Comparison of ENCODE assay signal across 30 mouse cellular contexts in the genomic region with DNA sequence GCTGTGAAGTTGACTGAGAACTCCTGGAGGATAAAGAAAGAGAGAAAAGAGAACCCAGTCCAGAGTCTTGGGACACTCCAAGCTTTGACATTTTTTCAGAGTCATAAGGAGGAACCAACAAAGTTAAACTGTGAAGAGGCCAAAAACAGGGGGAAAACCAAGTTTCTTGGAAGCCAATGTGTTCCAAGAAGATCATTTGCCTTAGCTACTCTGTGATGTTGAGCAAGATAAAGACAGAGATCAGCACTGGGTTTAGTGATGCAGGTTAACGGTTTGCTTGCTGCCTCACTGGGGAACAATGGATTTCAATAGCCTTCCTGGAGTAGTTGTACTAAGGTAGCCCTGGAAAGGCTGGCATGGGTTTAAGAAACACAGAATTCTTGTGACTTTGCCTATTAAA. TPM values are rescaled to one million over a fixed set of nuclear protein-coding genes. Genes with fewer than 3 reads are reported as not detected.
DNase-seq lines count a peak whose midpoint lies in the region; ATAC-seq and TF ChIP-seq lines count a peak whose summit lies in the region.
"Had no signal": no experiment of that assay in that cellular context is flagged by ENCODE, and none has a peak within 500 bp of the region (broad histone marks: within the 10 kb centered on the region; RNA-seq: fewer than 3 reads in every experiment).

No protein-coding gene starts in this region.

- no peaks in the 10 kb centered on the region for H3K27me3 ChIP-seq in heart, embryonic 13.5 days (replicated peaks)
- no peaks in the 10 kb centered on the region for H3K27me3 ChIP-seq in liver, embryonic 12.5 days (replicated peaks)
- H3K27me3 ChIP-seq in liver, postnatal 0 days (ENCODE audit: insufficient read depth, low read length) = no peaks in the 10 kb centered on the region
- H3K27me3 ChIP-seq: forebrain, embryonic 13.5 days; heart, embryonic 12.5 days; hindbrain, embryonic 13.5 days; midbrain, embryonic 15.5 days; neural tube, embryonic 15.5 days had no signal

- no peak for TF ChIP-seq CTCF in liver, postnatal 0 days (IDR thresholded peaks at IDR 0.05; ENCODE audit: low read depth)

- peak; percentile 7; the same call in 1 of the 2 replicates for TF ChIP-seq EP300 in liver, postnatal 0 days (IDR thresholded peaks at IDR 0.05; ENCODE audit: low read depth)

- H3K27ac ChIP-seq in heart, embryonic 13.5 days (replicated peaks) = peak overlapping the region; percentile 71
- peak overlapping the region; percentile 63 for H3K27ac ChIP-seq in liver, embryonic 12.5 days
- H3K27ac ChIP-seq in liver, postnatal 0 days (ENCODE audit: low read depth) = no peak overlapping the region
- H3K27ac ChIP-seq: forebrain, embryonic 13.5 days; hindbrain, embryonic 13.5 days; macrophage; midbrain, embryonic 10.5 days; midbrain, embryonic 15.5 days; neural tube, embryonic 15.5 days; stomach, postnatal 0 days had no signal

- H3K36me3 ChIP-seq in heart, embryonic 13.5 days = no peaks in the 10 kb centered on the region
- no peaks in the 10 kb centered on the region for H3K36me3 ChIP-seq in liver, embryonic 12.5 days
- no peaks in the 10 kb centered on the region for H3K36me3 ChIP-seq in liver, postnatal 0 days (replicated peaks; ENCODE audit: insufficient read depth, low read length)
- H3K36me3 ChIP-seq: heart, embryonic 12.5 days; hindbrain, embryonic 13.5 days; midbrain, embryonic 10.5 days; midbrain, embryonic 15.5 days; neural tube, embryonic 15.5 days had no signal

- no peak overlapping the region for H3K4me2 ChIP-seq in heart, embryonic 13.5 days
- H3K4me2 ChIP-seq in liver, embryonic 12.5 days = peak overlapping the region; percentile 34
- no peak overlapping the region for H3K4me2 ChIP-seq in liver, postnatal 0 days (ENCODE audit: low read depth, low read length)
- H3K4me2 ChIP-seq: forebrain, embryonic 13.5 days; heart, embryonic 12.5 days; hindbrain, embryonic 13.5 days; midbrain, embryonic 15.5 days; neural tube, embryonic 15.5 days had no signal

- DNase-seq in heart, adult 18-20 months = no peak
- no peak for DNase-seq in liver, postnatal 0 days
- no peak for DNase-seq in urinary bladder, adult 2 months (ENCODE audit: low spot score)
- no peak for DNase-seq in spleen, postnatal 14 days (ENCODE audit: low spot score in 2 of 2)
- no peak for DNase-seq in layer of hippocampus, adult 9-10 months (ENCODE audit: low spot score)
- DNase-seq: cerebellum, adult 11 months; cerebellum, adult 9-10 months; cerebellum, postnatal 36 days; gastrocnemius, postnatal 14 days; heart, postnatal 4 days; kidney, adult 9 months; kidney, postnatal 10 days; layer of hippocampus, adult 9-11 months; retina, postnatal 1 day; spleen, adult 18-20 months; thymus, adult 18-20 months; thymus, postnatal 25 days had no signal

- WGBS in heart, embryonic 13.5 days = 68% methylated on average over 1 of the region's 1 CpGs
- WGBS in liver, embryonic 12.5 days (ENCODE audit: insufficient replicate concordance) = 10% methylated on average over 1 of the region's 1 CpGs
- WGBS in liver, postnatal 0 days (ENCODE audit: insufficient replicate concordance) = 41% methylated on average over 1 of the region's 1 CpGs

- no peaks in the 10 kb centered on the region; the same call in 1 of the 2 replicates for H3K9me3 ChIP-seq in heart, embryonic 13.5 days
- no peaks in the 10 kb centered on the region for H3K9me3 ChIP-seq in liver, embryonic 12.5 days (replicated peaks)
- H3K9me3 ChIP-seq in liver, postnatal 0 days (ENCODE audit: low read length) = peaks cover 3% of the 10 kb centered on the region; the same call in 1 of the 2 replicates
- H3K9me3 ChIP-seq: forebrain, embryonic 13.5 days; heart, embryonic 12.5 days; hindbrain, embryonic 13.5 days; midbrain, embryonic 10.5 days; midbrain, embryonic 15.5 days; neural tube, embryonic 15.5 days had no signal

- ATAC-seq in heart, embryonic 13.5 days (ENCODE audit: extremely low read depth, insufficient number of reproducible peaks, low FRiP score, low TSS enrichment) = no peak
- ATAC-seq in CD4-positive, CD25-positive, alpha-beta regulatory T cell, adult 4 months = peak; percentile 12
- ATAC-seq in liver, embryonic 12.5 days = peak; percentile 76
- no peak for ATAC-seq in liver, postnatal 0 days
- ATAC-seq: forebrain, embryonic 13.5 days; intestine, postnatal 0 days; lung, postnatal 0 days; midbrain, embryonic 15.5 days had no signal

- no peak overlapping the region for H3K9ac ChIP-seq in heart, embryonic 13.5 days
- H3K9ac ChIP-seq in liver, embryonic 12.5 days = 0 out of 2 replicates have a peak overlapping the region, but pooled peaks have one; percentile 29
- H3K9ac ChIP-seq in liver, postnatal 0 days (replicated peaks) = no peak overlapping the region
- H3K9ac ChIP-seq: forebrain, embryonic 13.5 days; heart, embryonic 12.5 days; hindbrain, embryonic 13.5 days; midbrain, embryonic 15.5 days; neural tube, embryonic 15.5 days had no signal

- no peak overlapping the region for H3K4me3 ChIP-seq in heart, embryonic 13.5 days
- no peak overlapping the region for H3K4me3 ChIP-seq in liver, embryonic 12.5 days
- no peak overlapping the region for H3K4me3 ChIP-seq in liver, postnatal 0 days (ENCODE audit: low read depth, low read length)
- H3K4me3 ChIP-seq: forebrain, embryonic 13.5 days; heart, embryonic 12.5 days; hindbrain, embryonic 13.5 days; midbrain, embryonic 10.5 days; midbrain, embryonic 15.5 days; neural tube, embryonic 15.5 days had no signal

- peaks cover 28% of the 10 kb centered on the region for H3K4me1 ChIP-seq in heart, embryonic 13.5 days
- H3K4me1 ChIP-seq in liver, embryonic 12.5 days = peaks cover 35% of the 10 kb centered on the region
- H3K4me1 ChIP-seq in liver, postnatal 0 days (ENCODE audit: insufficient read depth) = peaks cover 7% of the 10 kb centered on the region
- H3K4me1 ChIP-seq: forebrain, embryonic 13.5 days; hindbrain, embryonic 13.5 days; midbrain, embryonic 10.5 days; midbrain, embryonic 15.5 days; neural tube, embryonic 15.5 days had no signal

RNA-seq across cellular contexts. Expression of a gene that starts 18.9 kb away (rescaled TPM):
- 63.6 and 73.2 TPM in 2 replicates for polyA plus RNA-seq in heart, embryonic 13.5 days (2015; fragmentation: Nextera tagmentation; extraction: Ambion mirVana)
- 10 to 100 TPM; 66.6 to 73.2 TPM for total RNA-seq in heart, adult 18-20 months (2021)
- polyA plus RNA-seq in CD4-positive, CD25-positive, alpha-beta regulatory T cell, adult 4 months (2017; shearing (Covaris generic)) = 100 to 1,000 TPM; 268 to 348 TPM
- polyA plus RNA-seq in liver, embryonic 12.5 days (2016; fragmentation: Nextera tagmentation; extraction: Ambion mirVana) = 55.7 and 55.8 TPM in 2 replicates
- 20.9 and 21.6 TPM in 2 replicates for polyA plus RNA-seq in liver, postnatal 0 days (2015; fragmentation: Nextera tagmentation; extraction: Ambion mirVana)
- 47.3 and 50.3 TPM in 2 replicates for polyA plus RNA-seq in urinary bladder, adult 2 months (2012; rRNA removed)

Comparison
In these comparisons a context has a peak if more than half of its experiments do, and no peak if none do; other contexts are left out.
1. ATAC-seq: peak in CD4-positive, CD25-positive, alpha-beta regulatory T cell, adult 4 months (single experiment) and liver, embryonic 12.5 days (single experiment); none in heart, embryonic 13.5 days (single experiment) and liver, postnatal 0 days (single experiment).